ENCODE assay signal across 10 mouse cellular contexts in genomic region chr16:4877195-4877594, GRCm38 (mm10). TPM values are rescaled to one million over a fixed set of nuclear protein-coding genes. Genes with fewer than 3 reads are reported as not detected.
DNase-seq lines count a peak whose midpoint lies in the region; ATAC-seq lines count a peak whose summit lies in the region.
"Had no signal": no experiment of that assay in that cellular context is flagged by ENCODE, and none has a peak within 500 bp of the region (broad histone marks: within the 10 kb centered on the region; RNA-seq: fewer than 3 reads in every experiment).

No protein-coding gene starts in this region.

- ATAC-seq in lung, embryonic 15.5 days (ENCODE audit: borderline replicate concordance, extremely low read depth, low FRiP score, low TSS enrichment): no peak
- no peak for ATAC-seq in intestine, embryonic 15.5 days
- no peak for ATAC-seq in midbrain, embryonic 15.5 days (replicated peaks)

- 81% methylated on average over 4 of the region's 4 CpGs for WGBS in lung, embryonic 15.5 days
- WGBS in intestine, embryonic 15.5 days: 87% methylated on average over 4 of the region's 4 CpGs
- 94% methylated on average over 4 of the region's 4 CpGs for WGBS in midbrain, embryonic 15.5 days

- no peak overlapping the region for H3K9ac ChIP-seq in lung, embryonic 15.5 days
- H3K9ac ChIP-seq in intestine, embryonic 15.5 days: peak overlapping the region; percentile 23; the same call in 1 of the 2 replicates
- no peak overlapping the region for H3K9ac ChIP-seq in midbrain, embryonic 15.5 days

- peaks cover 21% of the 10 kb centered on the region for H3K36me3 ChIP-seq in lung, embryonic 15.5 days
- peaks cover 18% of the 10 kb centered on the region; the same call in 1 of the 2 replicates for H3K36me3 ChIP-seq in intestine, embryonic 15.5 days
- H3K36me3 ChIP-seq in midbrain, embryonic 15.5 days (replicated peaks): peaks cover 3% of the 10 kb centered on the region; the same call in 1 of the 2 replicates

- no peaks in the 10 kb centered on the region for H3K9me3 ChIP-seq in lung, embryonic 15.5 days
- H3K9me3 ChIP-seq in intestine, embryonic 15.5 days: no peaks in the 10 kb centered on the region
- H3K9me3 ChIP-seq in midbrain, embryonic 15.5 days: no peaks in the 10 kb centered on the region

- H3K27me3 ChIP-seq in lung, embryonic 15.5 days: no peaks in the 10 kb centered on the region
- H3K27me3 ChIP-seq in intestine, embryonic 15.5 days (replicated peaks): no peaks in the 10 kb centered on the region
- no peaks in the 10 kb centered on the region for H3K27me3 ChIP-seq in midbrain, embryonic 15.5 days (replicated peaks)

- peak overlapping the region; percentile 69 for H3K4me2 ChIP-seq in lung, embryonic 15.5 days
- H3K4me2 ChIP-seq in intestine, embryonic 15.5 days (replicated peaks): peak overlapping the region; percentile 71
- H3K4me2 ChIP-seq in midbrain, embryonic 15.5 days: peak overlapping the region; percentile 70; the same call in 1 of the 2 replicates

- DNase-seq in cerebellum, postnatal 14 days: peak; percentile 26 to 44
- DNase-seq in cerebellum, adult 18-20 months: no peak
- no peak for DNase-seq in lung, postnatal 14 days
- no peak for DNase-seq in layer of hippocampus, postnatal 14 days (ENCODE audit: low spot score in 2 of 2)
- no peak for DNase-seq in gastrocnemius, postnatal 10 days
- DNase-seq: cerebellum, postnatal 36 days; layer of hippocampus, postnatal 36 days had no signal

- H3K4me3 ChIP-seq in lung, embryonic 15.5 days: peak overlapping the region; percentile 76; the same call in 1 of the 2 replicates
- H3K4me3 ChIP-seq in intestine, embryonic 15.5 days (replicated peaks): no peak overlapping the region
- no peak overlapping the region for H3K4me3 ChIP-seq in midbrain, embryonic 15.5 days

- H3K27ac ChIP-seq in lung, embryonic 15.5 days: peak overlapping the region; percentile 99
- peak overlapping the region; percentile 98 for H3K27ac ChIP-seq in intestine, embryonic 15.5 days
- H3K27ac ChIP-seq in midbrain, embryonic 15.5 days: no peak overlapping the region

- peaks cover 53% of the 10 kb centered on the region for H3K4me1 ChIP-seq in lung, embryonic 15.5 days
- H3K4me1 ChIP-seq in intestine, embryonic 15.5 days (replicated peaks): peaks cover 47% of the 10 kb centered on the region
- H3K4me1 ChIP-seq in midbrain, embryonic 15.5 days: peaks cover 41% of the 10 kb centered on the region

RNA-seq across cellular contexts. Expression of gene Ubald1, which starts 2.9 kb away (rescaled TPM):
- 35.7 TPM in 2 replicates for polyA plus RNA-seq in lung, embryonic 15.5 days (2015; fragmentation: Nextera tagmentation; extraction: Ambion mirVana)
- polyA plus RNA-seq in intestine, embryonic 15.5 days (2015; fragmentation: Nextera tagmentation; extraction: Ambion mirVana): 34.0 and 36.1 TPM in 2 replicates
- polyA plus RNA-seq in midbrain, embryonic 15.5 days (2015; fragmentation: Nextera tagmentation; extraction: Ambion mirVana): 58.2 and 58.7 TPM in 2 replicates
- total RNA-seq in layer of hippocampus, postnatal 14 days (2021): 10 to 100 TPM; 80.1 to 84.6 TPM
- total RNA-seq in gastrocnemius, postnatal 10 days (2021): 10 to 100 TPM; 28.1 to 33.4 TPM

RNA-seq across cellular contexts. Expression of gene Mgrn1, which starts 8.9 kb away (rescaled TPM):
- polyA plus RNA-seq in lung, embryonic 15.5 days (2015; fragmentation: Nextera tagmentation; extraction: Ambion mirVana): 88.1 and 93.0 TPM in 2 replicates
- 71.2 and 77.9 TPM in 2 replicates for polyA plus RNA-seq in intestine, embryonic 15.5 days (2015; fragmentation: Nextera tagmentation; extraction: Ambion mirVana)
- polyA plus RNA-seq in midbrain, embryonic 15.5 days (2015; fragmentation: Nextera tagmentation; extraction: Ambion mirVana): 124 and 131 TPM in 2 replicates
- 100 to 1,000 TPM; 190 to 194 TPM for total RNA-seq in layer of hippocampus, postnatal 14 days (2021)
- total RNA-seq in gastrocnemius, postnatal 10 days (2021): 10 to 100 TPM; 62.2 to 68.4 TPM

RNA-seq across cellular contexts. Expression of gene 4930562C15Rik, which starts 42.0 kb away (rescaled TPM):
- 0.57 and 0.69 TPM in 2 replicates for polyA plus RNA-seq in lung, embryonic 15.5 days (2015; fragmentation: Nextera tagmentation; extraction: Ambion mirVana)
- 0.23 TPM in 2 replicates for polyA plus RNA-seq in intestine, embryonic 15.5 days (2015; fragmentation: Nextera tagmentation; extraction: Ambion mirVana)
- polyA plus RNA-seq in midbrain, embryonic 15.5 days (2015; fragmentation: Nextera tagmentation; extraction: Ambion mirVana): 0.19 and 0.52 TPM in 2 replicates
- not detected for total RNA-seq in layer of hippocampus, postnatal 14 days (2021)
- not detected for total RNA-seq in gastrocnemius, postnatal 10 days (2021)
- total RNA-seq: layer of hippocampus, postnatal 36 days had no signal

Comparison
In these comparisons a context has a peak if more than half of its experiments do, and no peak if none do; other contexts are left out.
1. DNase-seq: peak in cerebellum, postnatal 14 days (2 of 2); none in cerebellum, adult 18-20 months (0 of 2), lung, postnatal 14 days (single experiment), layer of hippocampus, postnatal 14 days (0 of 2) and gastrocnemius, postnatal 10 days (single experiment).
2. Peak in every context shown above with its lines, with median percentiles within 50 percentile points of each other: H3K4me2 ChIP-seq.